Mouse (Mus musculus): ENCODE data around the gene Cxcr2.

GRCm38 (mm10) chr1:74106214-74106613, 47.6 kb upstream of the Cxcr2 start:
- TF ChIP-seq CTCF (IDR thresholded peaks at IDR 0.05; ENCODE audit: borderline replicate concordance, insufficient read depth, low read length) (no peak), POLR2A (IDR thresholded peaks at IDR 0.05; ENCODE audit: low read depth, low read length) (no peak)
